ENCODE assay signal across 8 mouse cellular contexts in the genomic region with DNA sequence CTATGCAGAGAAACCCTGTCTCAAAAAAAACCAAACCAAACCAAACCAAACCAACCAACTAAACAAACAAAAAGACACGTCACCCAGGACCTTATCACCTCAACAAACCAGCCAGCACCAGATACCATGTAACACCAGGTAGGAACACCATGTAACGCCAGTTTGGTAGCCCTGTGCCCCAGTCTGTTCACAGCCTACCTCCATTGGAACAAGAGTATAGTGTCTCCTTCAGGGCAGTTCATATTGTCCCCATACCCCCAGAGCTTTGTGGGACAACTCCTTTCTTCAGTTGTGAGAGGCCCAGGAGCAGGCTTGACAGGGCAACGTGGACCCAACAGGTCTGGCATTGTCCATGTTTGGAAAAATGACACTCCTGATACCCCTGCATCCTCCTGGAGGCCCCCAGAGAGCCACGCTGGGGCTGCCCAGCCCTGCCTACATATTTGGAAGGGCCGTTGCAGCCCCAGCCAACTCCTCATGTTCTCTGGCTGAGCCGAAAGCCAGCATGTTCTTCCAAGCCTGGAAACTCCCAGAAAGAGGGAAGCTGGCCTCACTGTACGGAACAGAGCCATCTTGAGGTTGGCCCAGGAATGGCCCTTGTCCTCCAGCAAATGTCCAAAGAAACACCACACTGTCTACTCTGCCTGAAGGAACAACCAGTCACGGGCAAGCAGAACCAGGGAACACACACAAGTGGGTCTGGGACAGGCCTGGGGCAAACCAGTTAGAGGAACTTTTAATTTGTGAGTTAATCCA.
DNase-seq lines count a peak whose midpoint lies in the region; ATAC-seq lines count a peak whose summit lies in the region.

No protein-coding gene starts in this region.

- no peak overlapping the region for H3K4me3 ChIP-seq in heart, embryonic 14.5 days (ENCODE audit: control insufficient read depth in 1 of 2, insufficient read depth in 1 of 2, low read depth in 1 of 2, low read length in 2 of 2)
- H3K4me3 ChIP-seq in limb, embryonic 15.5 days = no peak overlapping the region

- H3K4me2 ChIP-seq in heart, embryonic 14.5 days (ENCODE audit: low read length) = no peak overlapping the region
- H3K4me2 ChIP-seq in limb, embryonic 15.5 days = no peak overlapping the region

- no peak for ATAC-seq in heart, embryonic 14.5 days (ENCODE audit: insufficient number of reproducible peaks, insufficient read depth, low FRiP score, low read depth)
- no peak for ATAC-seq in limb, embryonic 15.5 days (ENCODE audit: insufficient number of reproducible peaks, low FRiP score, low TSS enrichment, low read depth)

- no peaks in the 10 kb centered on the region for H3K9me3 ChIP-seq in heart, embryonic 14.5 days (ENCODE audit: control insufficient read depth, low read length)
- no peaks in the 10 kb centered on the region for H3K9me3 ChIP-seq in limb, embryonic 15.5 days

- WGBS in heart, embryonic 14.5 days = 66% methylated on average over 8 of the region's 8 CpGs
- 61% methylated on average over 8 of the region's 8 CpGs for WGBS in limb, embryonic 15.5 days

- no peaks in the 10 kb centered on the region for H3K27me3 ChIP-seq in heart, embryonic 14.5 days (ENCODE audit: control insufficient read depth, insufficient read depth, low read length)
- no peaks in the 10 kb centered on the region for H3K27me3 ChIP-seq in limb, embryonic 15.5 days

- peak; percentile 48 to 67 for DNase-seq in right cerebral cortex, postnatal 10 days (ENCODE audit: low spot score in 2 of 2)
- DNase-seq in right cerebral cortex, adult 18-20 months = no peak
- DNase-seq in cerebellum, postnatal 10 days = peak; percentile 85 to 86
- no peak for DNase-seq in thymus, postnatal 4 days
- no peak for DNase-seq in spleen, adult 18-20 months
- DNase-seq in spleen, adult 12 weeks (ENCODE audit: low spot score) = no peak

- H3K36me3 ChIP-seq in heart, embryonic 14.5 days (ENCODE audit: control insufficient read depth, insufficient read depth, low read length) = no peaks in the 10 kb centered on the region
- no peaks in the 10 kb centered on the region for H3K36me3 ChIP-seq in limb, embryonic 15.5 days

- H3K4me1 ChIP-seq in heart, embryonic 14.5 days (ENCODE audit: control insufficient read depth in 2 of 2, insufficient read depth in 2 of 2, low read length in 2 of 2) = peaks cover 39 to 61% of the 10 kb centered on the region in 2 experiments
- H3K4me1 ChIP-seq in limb, embryonic 15.5 days = peaks cover 29% of the 10 kb centered on the region

- H3K9ac ChIP-seq in heart, embryonic 14.5 days (ENCODE audit: low read length) = no peak overlapping the region
- no peak overlapping the region for H3K9ac ChIP-seq in limb, embryonic 15.5 days

- peak overlapping the region; percentile 22 to 57; a peak in 2 of 4 replicates for H3K27ac ChIP-seq in heart, embryonic 14.5 days (replicated peaks in 1 of 2; ENCODE audit: control insufficient read depth in 1 of 2, insufficient read depth in 1 of 2, low read depth in 2 of 2, low read length in 2 of 2)
- H3K27ac ChIP-seq in limb, embryonic 15.5 days = peak overlapping the region; percentile 65

Comparison
In these comparisons a context has a peak if more than half of its experiments do, and no peak if none do; other contexts are left out.
1. DNase-seq: peak in right cerebral cortex, postnatal 10 days (2 of 2) and cerebellum, postnatal 10 days (2 of 2); none in right cerebral cortex, adult 18-20 months (single experiment), thymus, postnatal 4 days (single experiment), spleen, adult 18-20 months (0 of 2) and spleen, adult 12 weeks (single experiment).